Mouse (Mus musculus): Measurements from ENCODE around the gene Wdr62.
A peak's percentile ranks its signal among the peaks of the same experiment; 100 is the strongest.
"Not testable (repeated sequence)": the region's sequence is repeated elsewhere in the genome, so short reads cannot be mapped to it uniquely, and the experiment has no call there.

Gene Wdr62

DNA sequence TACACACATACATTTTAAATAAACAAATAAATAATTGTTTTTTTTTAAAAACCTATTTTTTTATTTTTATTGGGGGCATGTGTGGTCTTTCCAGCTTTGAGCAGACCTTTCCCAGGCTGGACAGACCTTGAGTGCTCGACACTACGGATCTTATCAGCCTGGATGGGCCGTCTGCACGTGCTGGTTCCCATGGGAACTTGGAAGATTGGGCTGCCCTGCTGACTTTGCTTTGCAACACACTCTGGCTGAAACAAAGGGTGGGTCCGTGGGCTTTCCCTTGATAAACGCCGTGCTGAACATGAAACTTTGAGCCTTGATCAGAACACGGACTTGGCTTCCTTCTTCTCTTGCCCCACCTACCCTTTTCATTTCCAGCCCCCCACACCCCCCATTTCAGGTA is 75.8 kb downstream of the Wdr62 start:
- DNase-seq (ENCODE audit: low spot score) = no peak

DNA sequence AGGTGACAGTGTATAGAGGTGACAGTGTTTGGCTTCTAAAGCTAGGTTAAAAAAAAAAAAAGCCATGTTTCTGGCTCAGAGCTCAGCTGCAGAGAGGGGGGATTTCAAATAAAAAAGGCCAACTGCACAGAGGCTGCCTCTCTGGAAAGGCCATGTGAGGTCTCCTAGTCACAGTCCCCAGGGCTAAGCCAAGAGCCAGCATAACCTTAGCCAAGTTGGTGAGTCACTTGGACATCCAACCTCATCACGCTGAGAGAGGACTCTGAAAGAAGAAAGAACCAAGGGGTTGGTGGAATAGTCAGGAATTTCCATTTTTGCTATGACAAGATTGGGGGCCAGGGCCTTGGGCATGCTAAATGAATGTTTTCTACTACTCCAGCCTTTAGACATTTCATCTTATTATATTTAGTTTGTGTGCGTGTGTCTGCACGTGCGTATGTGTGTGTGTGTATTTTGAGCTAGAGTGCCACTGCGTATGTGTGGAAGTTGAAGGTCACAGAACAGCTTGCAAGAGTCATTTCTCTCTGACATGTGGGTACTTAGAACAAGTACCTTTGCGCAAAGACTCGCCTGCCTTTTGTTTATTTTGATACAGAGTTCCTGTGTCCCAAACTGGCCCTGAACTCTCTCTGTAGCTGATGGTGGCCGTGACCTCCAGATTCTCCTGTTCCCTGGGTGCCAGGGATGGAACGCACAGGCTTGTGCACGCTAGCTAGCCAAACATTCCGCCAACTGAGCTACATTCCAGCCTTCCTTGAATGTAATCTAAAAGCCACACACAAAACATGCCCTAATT is 77.1 kb downstream of the Wdr62 start:
- DNase-seq (ENCODE audit: low spot score) = no peak

DNA sequence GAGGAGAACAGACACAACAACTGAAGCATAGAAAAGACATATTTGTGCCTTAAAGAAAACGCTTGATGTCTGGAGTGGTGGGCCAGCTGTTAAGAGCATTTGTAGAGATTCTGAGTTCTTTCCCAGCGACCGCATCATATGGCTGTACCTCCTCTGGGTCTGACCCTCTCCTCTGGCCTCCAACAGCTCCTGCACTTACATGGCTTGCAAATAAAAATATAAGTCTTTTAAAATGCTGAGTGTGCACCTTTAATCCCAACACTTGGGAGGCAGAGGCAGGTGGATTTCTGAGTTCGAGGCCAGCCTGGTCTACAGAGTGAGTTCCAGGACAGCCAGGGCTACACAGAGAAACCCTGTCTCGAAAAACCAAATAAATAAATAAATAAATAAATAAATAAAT is 79.6 kb downstream of the Wdr62 start:
- DNase-seq (ENCODE audit: low spot score) = not testable (repeated sequence)

DNA sequence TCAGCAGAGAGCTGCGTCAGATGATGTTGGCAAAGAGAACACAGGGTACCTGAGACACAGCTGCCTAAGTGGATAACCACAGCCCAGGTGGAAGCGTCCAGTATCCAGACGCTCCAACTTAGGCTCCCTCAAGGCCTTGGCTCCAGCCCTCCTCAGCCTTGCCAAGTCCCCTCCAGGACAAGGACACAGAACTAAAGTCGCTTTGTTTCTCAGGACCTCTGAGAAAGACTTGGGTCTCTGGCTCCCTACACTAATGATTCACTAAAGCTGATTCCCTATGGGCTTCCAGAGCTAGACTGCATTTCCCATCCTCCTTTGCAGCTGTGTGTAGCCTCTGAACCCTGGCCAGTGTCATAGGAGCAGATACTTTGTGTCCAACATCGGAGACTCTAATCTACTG is 80.0 kb downstream of the Wdr62 start:
- no peak for DNase-seq (ENCODE audit: low spot score)

DNA sequence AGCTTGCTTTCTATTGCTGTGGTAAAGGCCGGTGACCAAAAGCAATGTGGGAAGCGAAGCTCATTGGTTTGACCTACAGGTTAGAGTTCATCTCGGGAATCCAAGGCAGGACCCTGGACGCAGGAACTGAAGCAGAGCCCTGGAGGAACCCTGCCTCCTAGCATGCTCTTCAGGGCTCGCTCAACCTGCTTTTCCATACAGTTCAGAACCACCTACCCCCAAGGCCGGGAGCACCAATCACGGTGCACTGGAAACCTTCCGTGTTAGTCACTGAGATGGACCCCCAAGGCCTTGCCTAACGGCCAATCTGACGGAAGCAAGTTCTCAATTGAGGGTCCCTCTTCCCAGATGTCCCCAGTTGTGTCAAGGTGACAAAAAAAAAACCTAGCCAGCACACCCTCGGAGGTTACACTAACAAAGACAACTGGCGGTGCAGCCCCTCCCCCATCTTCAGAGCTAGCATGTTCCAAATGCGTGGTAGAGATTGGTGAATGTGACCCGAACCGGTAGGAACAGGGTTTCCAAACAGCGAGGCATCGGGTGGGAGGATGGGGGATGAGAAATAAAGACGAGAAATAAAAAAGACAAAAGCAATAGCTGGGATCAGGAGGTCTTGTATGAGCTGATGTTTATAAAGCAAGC is 80.6 kb downstream of the Wdr62 start:
- DNase-seq (ENCODE audit: low spot score) = no peak

DNA sequence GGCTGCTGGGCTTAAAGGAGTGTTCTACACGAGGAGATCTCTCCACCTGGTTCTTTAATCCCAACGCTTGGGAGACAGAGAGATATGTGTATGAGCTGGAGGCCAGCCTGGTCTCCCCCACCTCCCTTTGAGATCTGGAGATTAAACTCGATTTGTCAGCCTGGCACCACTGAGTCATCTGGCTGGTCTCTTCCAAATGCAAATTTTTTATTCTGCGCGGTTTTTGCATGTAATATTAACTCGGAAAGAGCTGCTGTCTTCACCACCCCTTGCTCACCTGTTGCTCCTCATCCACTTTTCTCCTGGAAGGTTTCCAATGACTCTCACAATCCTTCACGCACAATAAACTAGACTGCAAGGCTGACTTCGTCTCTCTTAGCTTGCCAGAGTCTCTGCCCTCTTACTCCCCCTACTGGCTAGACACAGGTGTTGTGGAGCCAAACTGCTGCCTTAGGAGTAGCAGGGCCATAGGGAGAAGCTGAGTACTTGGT is 81.7 kb downstream of the Wdr62 start, which contains the start of gene Capns1:
TSS of gene Capns1 (minus strand) at position 331 of the 491 bp plus-strand sequence.
- DNase-seq (ENCODE audit: low spot score) = peak; percentile 65

DNA sequence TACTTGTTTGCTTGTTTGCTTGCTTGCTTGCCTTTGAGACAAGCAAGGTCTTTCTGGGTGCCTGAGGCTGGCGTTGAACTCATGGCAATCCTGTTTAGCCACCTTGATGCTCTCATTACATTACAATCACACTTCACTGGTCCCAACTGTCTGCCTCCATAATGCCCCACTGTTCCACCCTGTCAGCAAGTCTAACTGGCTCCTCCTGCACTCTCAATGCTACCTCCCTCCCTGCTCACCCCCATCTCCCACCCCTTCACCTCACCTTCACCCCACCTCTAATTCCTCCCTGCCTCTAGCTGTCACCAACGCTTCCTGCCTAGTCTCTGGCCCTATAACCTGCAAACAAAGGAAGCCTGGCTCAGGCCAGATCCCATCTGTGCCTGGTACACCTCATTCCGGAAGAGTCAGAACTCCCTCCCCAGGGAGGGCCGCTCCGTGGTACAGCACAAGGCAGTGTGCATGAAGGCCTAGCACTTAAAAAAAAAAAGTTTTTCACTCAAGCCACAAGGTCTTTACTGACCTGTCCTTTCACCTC is 82.6 kb downstream of the Wdr62 start:
- DNase-seq (ENCODE audit: low spot score) = no peak

DNA sequence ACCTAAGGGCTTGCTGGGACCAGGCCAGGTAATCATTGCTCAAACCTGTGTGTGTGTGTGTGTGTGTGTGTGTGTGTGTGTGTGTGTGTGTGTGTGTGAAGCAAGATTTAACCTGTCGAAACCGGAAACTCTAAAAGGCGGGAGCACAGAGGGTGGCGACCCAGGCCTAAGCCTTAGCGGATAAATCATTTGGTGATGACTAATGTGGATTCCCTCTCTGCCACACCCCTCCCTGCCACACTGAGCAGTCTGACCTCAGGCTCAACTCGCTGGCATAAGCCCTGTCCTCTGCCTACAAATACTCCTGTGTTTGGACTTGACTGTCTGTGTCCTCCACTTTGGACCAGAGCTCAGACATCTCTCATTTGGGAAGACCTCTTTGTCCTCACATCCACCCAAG is 84.0 kb downstream of the Wdr62 start:
- DNase-seq (ENCODE audit: low spot score) = peak; percentile 71

DNA sequence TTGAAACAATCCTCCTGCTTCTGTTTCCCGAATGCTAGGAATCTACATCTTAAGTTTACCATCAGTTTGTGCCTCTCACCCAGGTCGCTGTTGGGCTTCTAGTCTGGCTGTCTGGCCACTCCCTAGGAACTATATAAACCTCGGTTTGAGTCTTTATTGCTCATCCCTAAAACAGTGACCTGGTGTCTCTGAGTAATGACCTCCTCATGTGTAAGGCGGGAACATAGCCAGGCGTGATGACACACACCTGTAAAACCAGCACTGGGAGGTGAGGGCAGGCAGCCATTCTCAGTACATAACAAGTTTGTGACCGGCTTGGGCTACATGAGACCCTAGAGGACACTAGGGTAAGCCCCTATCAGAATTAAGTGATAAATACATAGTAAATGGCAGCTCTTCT is 84.8 kb downstream of the Wdr62 start:
- DNase-seq (ENCODE audit: low spot score) = no peak

DNA sequence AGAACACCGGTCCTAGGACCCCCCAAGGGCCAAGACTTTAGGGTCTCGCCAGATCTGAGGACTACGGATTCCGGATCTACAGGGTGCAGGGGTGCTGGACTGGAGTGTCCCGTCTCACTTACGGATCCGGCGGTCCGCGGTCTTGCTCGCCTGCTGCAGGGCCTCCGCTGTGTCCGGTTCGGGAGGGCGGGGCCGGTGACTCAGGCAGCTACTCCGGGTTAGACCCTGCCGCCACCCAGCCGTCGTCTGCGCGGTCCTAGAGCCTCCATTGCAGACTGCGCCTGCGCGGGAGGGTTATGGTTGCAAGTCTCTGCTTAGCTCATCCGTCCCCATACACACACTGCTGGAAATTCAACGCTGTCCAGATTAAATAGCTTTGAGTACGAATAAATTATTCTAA is 85.3 kb downstream of the Wdr62 start:
- DNase-seq (ENCODE audit: low spot score) = peak; percentile 98

DNA sequence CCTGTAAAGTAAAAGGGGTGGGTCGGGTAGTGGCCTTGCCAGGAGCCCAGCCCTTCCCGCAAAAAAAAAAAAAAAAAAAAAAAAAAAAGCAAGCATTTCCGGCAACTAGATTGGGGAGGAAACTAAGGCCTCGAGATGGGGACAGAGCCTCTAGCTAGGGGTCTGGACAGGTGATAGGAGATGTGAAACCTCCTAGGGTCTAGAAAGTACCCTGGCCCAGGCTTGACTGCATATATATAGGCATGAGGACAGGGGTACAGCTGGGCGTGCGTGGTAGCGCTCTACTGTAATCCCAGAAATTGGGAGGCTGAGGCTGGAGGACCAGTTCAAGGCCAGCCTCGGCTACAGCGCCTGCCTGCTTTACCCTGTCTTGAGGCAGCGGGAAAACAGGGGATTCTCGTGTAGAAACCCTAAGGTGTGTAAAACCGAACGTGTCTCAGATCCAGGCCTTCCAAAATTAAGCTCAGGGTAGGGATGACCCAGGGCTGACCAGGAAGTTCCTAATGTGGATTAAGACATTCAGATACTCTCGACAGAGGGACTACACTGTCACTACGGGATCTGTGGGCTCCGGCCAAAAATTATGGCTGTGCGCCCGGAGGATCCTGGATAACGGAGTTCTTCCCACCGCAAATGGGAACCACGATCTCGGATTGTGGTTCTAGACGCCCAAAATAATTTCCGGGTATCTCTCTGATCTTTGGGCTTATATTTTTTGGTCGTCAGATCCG is 86.0 kb downstream of the Wdr62 start:
- peak; percentile 40 for DNase-seq (ENCODE audit: low spot score)

DNA sequence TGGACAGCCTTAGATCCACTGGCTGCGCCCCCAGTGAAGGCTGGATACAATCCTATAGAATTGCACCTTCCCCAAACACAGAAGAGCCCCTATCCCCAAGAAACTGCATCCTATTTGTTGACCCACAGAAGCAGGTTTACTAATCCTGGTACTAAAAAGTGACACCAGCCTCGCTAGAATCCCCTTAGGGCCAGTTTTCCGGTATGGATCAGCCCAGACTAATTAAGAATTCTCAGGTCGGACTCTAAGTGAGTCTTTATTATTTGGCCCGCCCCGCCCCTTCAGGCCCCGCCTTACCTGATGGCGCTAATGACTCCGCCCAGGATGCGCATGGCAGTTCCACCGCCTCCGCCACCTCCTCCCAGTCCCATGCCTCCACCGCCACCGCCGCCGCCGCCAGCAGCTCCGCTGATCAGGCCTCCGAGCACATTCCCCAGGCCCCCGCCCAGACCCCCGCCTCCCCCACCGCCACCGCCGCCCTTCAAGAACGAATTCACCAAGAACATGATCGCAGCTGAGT is 86.6 kb downstream of the Wdr62 start:
- peak; percentile 84 for DNase-seq (ENCODE audit: low spot score)

DNA sequence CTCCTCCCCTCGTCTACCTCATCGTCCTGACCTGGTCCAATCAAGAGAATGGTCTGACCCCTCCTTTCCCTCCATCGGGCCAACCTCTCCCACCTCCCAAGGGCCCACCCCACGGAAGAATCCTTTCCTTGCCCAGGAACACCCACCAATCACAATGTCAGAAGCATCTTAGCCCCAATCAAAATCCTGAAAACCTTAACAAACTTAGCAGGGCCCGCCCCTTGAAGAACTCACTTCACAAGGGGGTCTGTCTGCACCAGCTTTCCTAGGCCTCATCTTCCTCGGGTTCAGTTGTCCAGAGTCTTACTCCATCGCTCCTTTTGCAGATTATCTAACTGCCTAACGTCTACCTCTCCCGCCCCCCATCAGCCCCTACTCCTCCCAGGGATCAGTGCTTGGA is 87.2 kb downstream of the Wdr62 start:
- no peak for DNase-seq (ENCODE audit: low spot score)

DNA sequence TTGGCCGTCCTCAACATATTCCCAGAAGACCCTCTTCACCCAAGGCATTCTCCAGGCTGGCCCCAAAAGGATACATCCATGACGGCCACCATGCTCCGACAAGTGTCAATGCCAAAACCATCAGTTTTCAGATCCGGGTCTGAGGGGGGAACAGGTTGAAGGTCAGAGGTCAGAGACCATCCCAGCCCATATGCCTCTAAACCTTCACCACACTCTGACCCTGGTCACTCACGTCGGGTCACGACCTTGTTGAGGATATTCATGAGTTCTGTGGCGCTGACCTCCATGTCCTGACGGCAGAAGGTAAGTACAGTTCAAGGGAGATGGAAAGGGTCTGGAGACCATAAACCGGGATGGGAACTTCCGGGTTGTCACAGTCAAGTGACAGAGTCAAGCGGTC is 88.1 kb downstream of the Wdr62 start:
- no peak for DNase-seq (ENCODE audit: low spot score)
